Mouse (Mus musculus) MEL (cell line): Measurements from ENCODE around the gene Fer1l5.

Experiments used
- BHLHE40 ChIP-seq: IDR thresholded peaks from 2 replicates; pipeline ENCODE4 v1.6.1; 2012; ENCODE audit warnings: low read depth, mild to moderate bottlenecking, inconsistent platforms, low read length, improper control_type of control experiment, borderline replicate concordance
- CTCF ChIP-seq, 3 experiments: IDR thresholded peaks in 2 of 3; conservative IDR thresholded peaks in 1 of 3; 2 replicates each; pipeline ENCODE4 v1.5.1; 2011 to 2012; ENCODE audit warnings: low read length in 3 of 3, low read depth in 2 of 3, mild to moderate bottlenecking in 2 of 3, improper control_type of control experiment in 1 of 3, inconsistent platforms in 1 of 3, mixed read lengths in 1 of 3, moderate library complexity in 1 of 3; ENCODE audit not compliant: control insufficient read depth in 1 of 3, insufficient read depth in 1 of 3, poor library complexity in 1 of 3, severe bottlenecking in 1 of 3
- MAZ ChIP-seq: IDR thresholded peaks from 2 replicates; pipeline ENCODE4 v1.6.1; 2012; ENCODE audit warnings: low read depth, mild to moderate bottlenecking, inconsistent platforms, low read length, improper control_type of control experiment
- MEF2A ChIP-seq: IDR thresholded peaks from 2 replicates; pipeline ENCODE4 v1.6.1; 2014; ENCODE audit warnings: low read depth, mild to moderate bottlenecking, inconsistent platforms, low read length, improper control_type of control experiment; ENCODE audit not compliant: poor library complexity, insufficient replicate concordance, severe bottlenecking; ENCODE audit errors: extremely low read depth
- MYC ChIP-seq: IDR thresholded peaks from 2 replicates; pipeline ENCODE4 v1.6.1; 2011; ENCODE audit warnings: low read depth, mild to moderate bottlenecking, low read length, improper control_type of control experiment, moderate library complexity
- NRF1 ChIP-seq: IDR thresholded peaks from 2 replicates; pipeline ENCODE4 v1.6.1; 2014; ENCODE audit warnings: low read depth, mild to moderate bottlenecking, inconsistent platforms, low read length, improper control_type of control experiment, moderate library complexity; ENCODE audit not compliant: poor library complexity, insufficient read depth, severe bottlenecking
- RAD21 ChIP-seq: IDR thresholded peaks from 2 replicates; pipeline ENCODE4 v1.6.1; 2011; ENCODE audit warnings: mild to moderate bottlenecking, low read depth, low read length, improper control_type of control experiment
- RCOR1 ChIP-seq: IDR thresholded peaks from 2 replicates; pipeline ENCODE4 v1.6.1; 2012; ENCODE audit warnings: low read depth, mild to moderate bottlenecking, inconsistent platforms, low read length, improper control_type of control experiment
- ZC3H11A ChIP-seq: IDR thresholded peaks from 2 replicates; pipeline ENCODE4 v1.6.1; 2012; ENCODE audit warnings: low read depth, mild to moderate bottlenecking, inconsistent platforms, low read length, improper control_type of control experiment
- ZMIZ1 ChIP-seq: IDR thresholded peaks from 2 replicates; pipeline ENCODE4 v1.6.1; 2012; ENCODE audit warnings: low read depth, mild to moderate bottlenecking, inconsistent platforms, low read length, improper control_type of control experiment, moderate library complexity
- ZNF384 ChIP-seq: IDR thresholded peaks from 2 replicates; pipeline ENCODE4 v1.6.1; 2012; ENCODE audit warnings: low read depth, mild to moderate bottlenecking, inconsistent platforms, low read length, improper control_type of control experiment

- TF ChIP-seq CTCF (IDR thresholded peaks at IDR 0.05 in 2 of 3, conservative IDR thresholded peaks at IDR 0.05 in 1 of 3; ENCODE audit: control insufficient read depth in 1 of 3, insufficient read depth in 1 of 3, low read depth in 2 of 3, low read length in 3 of 3, poor library complexity in 1 of 3, severe bottlenecking in 1 of 3), result no peak
- no peak for TF ChIP-seq ZC3H11A
- TF ChIP-seq RAD21, result no peak
- peak; percentile 35; the same call in 1 of the 2 replicates for TF ChIP-seq BHLHE40
- no peak for TF ChIP-seq MAZ
- TF ChIP-seq MYC, result peak; percentile 47; the same call in 1 of the 2 replicates
- TF ChIP-seq ZMIZ1, result no peak
- TF ChIP-seq ZNF384, result no peak
- TF ChIP-seq NRF1, result peak; percentile 31; the same call in 1 of the 2 replicates
- peak; percentile 61; the same call in 1 of the 2 replicates for TF ChIP-seq RCOR1
- no peak for TF ChIP-seq MEF2A
Measured at GRCm38 (mm10) chr1:36371934-36372845, at the start of gene Fer1l5.
